Mouse (Mus musculus) kidney, embryonic 15.5 days (tissue): ENCODE results near the gene Mef2a. TPM values are rescaled to one million over a fixed set of nuclear protein-coding genes. Genes with fewer than 3 reads are reported as not detected.
A peak's percentile ranks its signal among the peaks of the same experiment; 100 is the strongest.

Experiments used
- ATAC-seq: fragments of 200-750 bp; cut with Nextera tagmentation; replicated peaks from 2 replicates; pipeline ENCODE4 v1.8.0; 2017; ENCODE audit warnings: moderate TSS enrichment; ENCODE audit not compliant: low FRiP score
- H3K27ac ChIP-seq: fragments of 300-500 bp; sonication (generic); 2 replicates; pipeline ENCODE4 v1.5.1; 2015; ENCODE audit warnings: mild to moderate bottlenecking, inconsistent platforms
- H3K27me3 ChIP-seq: fragments of 300-500 bp; sonication (generic); 2 replicates; pipeline ENCODE4 v1.6.1; 2015; ENCODE audit warnings: inconsistent platforms
- H3K36me3 ChIP-seq: fragments of 300-500 bp; sonication (generic); 2 replicates; pipeline ENCODE4 v1.6.1; 2015; ENCODE audit warnings: inconsistent platforms
- H3K4me1 ChIP-seq: fragments of 300-500 bp; sonication (generic); 2 replicates; pipeline ENCODE4 v1.6.1; 2015; ENCODE audit warnings: inconsistent platforms
- H3K4me2 ChIP-seq: fragments of 300-500 bp; sonication (generic); 2 replicates; pipeline ENCODE4 v1.6.1; 2015; ENCODE audit warnings: moderate library complexity, mild to moderate bottlenecking, inconsistent platforms
- H3K4me3 ChIP-seq: fragments of 300-500 bp; sonication (generic); replicated peaks from 2 replicates; pipeline ENCODE4 v1.5.1; 2015; ENCODE audit warnings: mild to moderate bottlenecking, inconsistent platforms
- H3K9ac ChIP-seq: fragments of 300-500 bp; sonication (generic); 2 replicates; pipeline ENCODE4 v1.6.1; 2015; ENCODE audit warnings: mild to moderate bottlenecking, inconsistent platforms
- H3K9me3 ChIP-seq: fragments of 300-500 bp; sonication (generic); replicated peaks from 2 replicates; pipeline ENCODE4 v1.6.1; 2016; ENCODE audit warnings: inconsistent platforms
- WGBS: fragments of 180-500 bp; shearing (Covaris S2); methylation state at CpG from one replicate; pipeline ENCODE4 v1.1.7; 2015; ENCODE audit warnings: mixed read lengths; 5-methylcytosine and 5-hydroxymethylcytosine counted together
- polyA plus RNA-seq: library from polyadenylated mRNA; unstranded; fragments of >200 nt; fragmentation: Nextera tagmentation; extraction: Ambion mirVana; gene quantifications from 2 replicates; pipeline ENCODE4 v1.2.1, GENCODE M21; 2015

Mef2a gene
- 36.0 and 37.9 TPM in 2 replicates for polyA plus RNA-seq

GRCm38 (mm10) chr7:67372729-67373583 is at the start of gene Mef2a:
TSS of gene Mef2a (minus strand) at chr7:67372858.
- Histone ChIP-seq H3K27ac (peak within 1 kb of the TSS; percentile 99), H3K4me2 (peak within 1 kb of the TSS; percentile 73), H3K36me3 (no peaks in the 10 kb centered on the region), H3K4me3 (peak within 1 kb of the TSS; percentile 92), H3K9ac (peak within 1 kb of the TSS; percentile 93), H3K9me3 (no peaks in the 10 kb centered on the region), H3K27me3 (no peaks in the 10 kb centered on the region), H3K4me1 (peaks cover 19% of the 10 kb centered on the region)
- ATAC-seq = peak; percentile 94
- under 1% methylated on average over 88 of the region's 89 CpGs for WGBS

- Histone ChIP-seq H3K4me3 (no peak overlapping the region), H3K27ac (no peak overlapping the region; the same call in 1 of the 2 replicates), H3K9me3 (no peaks in the 10 kb centered on the region), H3K4me2 (no peak overlapping the region), H3K9ac (no peak overlapping the region), H3K36me3 (no peaks in the 10 kb centered on the region), H3K27me3 (no peaks in the 10 kb centered on the region), H3K4me1 (peaks cover 18% of the 10 kb centered on the region)
- WGBS = 47% methylated on average over 12 of the region's 12 CpGs
- ATAC-seq = no peak
Observed at GRCm38 (mm10) chr7:67421476-67422186, 49.0 kb upstream of the Mef2a start.

GRCm38 (mm10) chr7:67421088-67421475 is 48.4 kb upstream of the Mef2a start:
- H3K4me2 ChIP-seq = no peak overlapping the region
- 60% methylated on average over 3 of the region's 3 CpGs for WGBS
- ATAC-seq = no peak
- no peaks in the 10 kb centered on the region for H3K27me3 ChIP-seq
- no peak overlapping the region; the same call in 1 of the 2 replicates for H3K27ac ChIP-seq
- H3K4me3 ChIP-seq = no peak overlapping the region
- no peaks in the 10 kb centered on the region for H3K36me3 ChIP-seq
- H3K4me1 ChIP-seq = peaks cover 18% of the 10 kb centered on the region
- H3K9me3 ChIP-seq = no peaks in the 10 kb centered on the region
- no peak overlapping the region for H3K9ac ChIP-seq

GRCm38 (mm10) chr7:67419591-67420314 is 47.1 kb upstream of the Mef2a start:
- Histone ChIP-seq H3K4me3 (no peak overlapping the region), H3K4me1 (peaks cover 14% of the 10 kb centered on the region), H3K4me2 (no peak overlapping the region), H3K9me3 (no peaks in the 10 kb centered on the region), H3K27ac (no peak overlapping the region), H3K27me3 (no peaks in the 10 kb centered on the region), H3K36me3 (no peaks in the 10 kb centered on the region), H3K9ac (no peak overlapping the region)
- ATAC-seq = no peak
- WGBS = 84% methylated on average over 17 of the region's 17 CpGs

DNA sequence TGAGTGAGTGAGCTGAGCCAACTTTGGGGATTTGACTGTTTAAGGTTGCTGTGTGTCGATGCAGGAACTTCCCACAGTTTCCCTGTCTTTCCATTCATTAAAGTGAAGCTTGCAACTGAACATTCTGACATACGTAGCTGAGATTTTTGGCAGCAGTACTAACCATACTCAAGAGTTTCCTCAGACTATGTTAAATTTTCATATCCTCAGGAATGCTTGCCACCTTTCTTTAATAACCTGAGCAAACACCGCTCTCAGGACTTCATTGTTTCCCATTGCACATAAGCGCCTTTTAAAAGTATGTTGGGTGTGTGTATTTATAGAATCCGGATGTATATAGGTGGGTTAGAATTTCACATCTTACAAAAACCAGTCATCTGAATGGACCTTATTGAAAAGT is 45.5 kb upstream of the Mef2a start:
- WGBS = 93% methylated on average over 5 of the region's 5 CpGs
- no peaks in the 10 kb centered on the region for H3K27me3 ChIP-seq
- H3K4me1 ChIP-seq = peaks cover 14% of the 10 kb centered on the region
- no peaks in the 10 kb centered on the region for H3K9me3 ChIP-seq
- H3K9ac ChIP-seq = no peak overlapping the region
- no peak overlapping the region for H3K4me2 ChIP-seq
- ATAC-seq = no peak
- no peak overlapping the region for H3K4me3 ChIP-seq
- no peaks in the 10 kb centered on the region for H3K36me3 ChIP-seq
- H3K27ac ChIP-seq = no peak overlapping the region

DNA sequence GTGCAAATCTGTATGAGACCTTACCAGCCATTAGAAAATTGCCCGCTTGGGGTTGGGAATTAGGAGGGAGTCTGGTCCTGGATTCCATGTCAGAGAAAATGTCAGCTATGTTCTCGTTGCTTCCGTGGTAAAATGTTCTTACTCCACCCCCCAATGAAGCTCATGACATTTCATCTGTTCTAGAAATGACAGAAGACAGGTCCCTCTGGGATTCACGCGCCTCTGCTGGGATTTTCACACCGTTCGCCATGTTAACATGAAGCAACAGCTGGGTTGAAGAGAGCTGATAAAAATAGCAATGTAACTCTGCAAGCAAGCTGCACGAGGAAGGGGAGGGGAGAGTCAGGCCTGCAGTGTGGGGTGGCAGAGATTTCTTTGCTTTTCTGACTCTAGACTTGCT is 42.1 kb upstream of the Mef2a start:
- no peak overlapping the region for H3K4me3 ChIP-seq
- no peak overlapping the region for H3K9ac ChIP-seq
- ATAC-seq = no peak
- no peaks in the 10 kb centered on the region for H3K36me3 ChIP-seq
- no peaks in the 10 kb centered on the region for H3K27me3 ChIP-seq
- no peaks in the 10 kb centered on the region for H3K9me3 ChIP-seq
- no peaks in the 10 kb centered on the region for H3K4me1 ChIP-seq
- H3K4me2 ChIP-seq = no peak overlapping the region
- no peak overlapping the region for H3K27ac ChIP-seq
- 71% methylated on average over 8 of the region's 8 CpGs for WGBS

DNA sequence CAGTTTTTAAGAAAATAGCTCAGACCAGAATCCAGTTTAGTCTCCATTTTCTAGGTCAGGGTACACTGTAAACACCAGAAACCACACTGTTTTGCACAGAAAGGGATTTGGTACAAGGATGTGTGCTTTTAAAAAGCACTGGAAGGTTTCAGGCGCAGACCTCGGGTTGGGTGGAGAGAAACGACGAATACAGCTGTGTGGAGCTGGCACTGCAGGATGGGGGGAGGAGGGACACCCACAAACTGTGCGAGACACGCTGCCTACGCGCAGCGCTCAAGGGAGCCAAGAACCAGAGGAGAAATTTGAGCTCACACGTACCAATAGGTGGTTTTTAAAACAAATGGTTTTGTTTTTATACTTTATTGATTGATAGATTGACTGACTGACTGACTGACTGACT is 40.0 kb upstream of the Mef2a start:
- H3K27me3 ChIP-seq = no peaks in the 10 kb centered on the region
- no peaks in the 10 kb centered on the region for H3K9me3 ChIP-seq
- no peaks in the 10 kb centered on the region for H3K36me3 ChIP-seq
- H3K4me1 ChIP-seq = no peaks in the 10 kb centered on the region
- no peak overlapping the region for H3K9ac ChIP-seq
- H3K27ac ChIP-seq = no peak overlapping the region
- WGBS = 72% methylated on average over 10 of the region's 10 CpGs
- no peak overlapping the region for H3K4me3 ChIP-seq
- ATAC-seq = no peak
- no peak overlapping the region for H3K4me2 ChIP-seq

GRCm38 (mm10) chr7:67407019-67407418 is 34.4 kb upstream of the Mef2a start:
- Histone ChIP-seq H3K4me3 (no peak overlapping the region), H3K4me2 (no peak overlapping the region), H3K9me3 (no peaks in the 10 kb centered on the region), H3K36me3 (no peaks in the 10 kb centered on the region), H3K27me3 (no peaks in the 10 kb centered on the region), H3K27ac (no peak overlapping the region), H3K4me1 (no peaks in the 10 kb centered on the region), H3K9ac (no peak overlapping the region)
- WGBS = 63% methylated on average over 2 of the region's 2 CpGs
- ATAC-seq = no peak

GRCm38 (mm10) chr7:67404176-67404575 is 31.5 kb upstream of the Mef2a start:
- no peak overlapping the region for H3K27ac ChIP-seq
- H3K27me3 ChIP-seq = no peaks in the 10 kb centered on the region
- H3K4me3 ChIP-seq = no peak overlapping the region
- 84% methylated on average over 2 of the region's 2 CpGs for WGBS
- no peaks in the 10 kb centered on the region for H3K36me3 ChIP-seq
- H3K4me1 ChIP-seq = no peaks in the 10 kb centered on the region
- no peaks in the 10 kb centered on the region for H3K9me3 ChIP-seq
- no peak overlapping the region for H3K4me2 ChIP-seq
- no peak overlapping the region for H3K9ac ChIP-seq
- no peak for ATAC-seq

GRCm38 (mm10) chr7:67402353-67402752 is 29.7 kb upstream of the Mef2a start:
- no peak for ATAC-seq
- H3K4me2 ChIP-seq = no peak overlapping the region

GRCm38 (mm10) chr7:67401379-67401778 is 28.7 kb upstream of the Mef2a start:
- no peak for ATAC-seq
- no peak overlapping the region for H3K4me2 ChIP-seq
- H3K9me3 ChIP-seq = no peaks in the 10 kb centered on the region
- no peaks in the 10 kb centered on the region for H3K36me3 ChIP-seq
- no peaks in the 10 kb centered on the region for H3K4me1 ChIP-seq
- no peak overlapping the region for H3K9ac ChIP-seq
- WGBS = 61% methylated on average over 5 of the region's 5 CpGs
- no peak overlapping the region for H3K27ac ChIP-seq
- no peaks in the 10 kb centered on the region for H3K27me3 ChIP-seq
- H3K4me3 ChIP-seq = no peak overlapping the region

More at GRCm38 (mm10) chr7:67402353-67402752, 29.7 kb upstream of the Mef2a start:
- Histone ChIP-seq H3K4me3 (no peak overlapping the region), H3K4me1 (no peaks in the 10 kb centered on the region), H3K9me3 (no peaks in the 10 kb centered on the region), H3K27me3 (no peaks in the 10 kb centered on the region), H3K36me3 (no peaks in the 10 kb centered on the region), H3K9ac (no peak overlapping the region), H3K27ac (no peak overlapping the region)
- 54% methylated on average over 7 of the region's 7 CpGs for WGBS

DNA sequence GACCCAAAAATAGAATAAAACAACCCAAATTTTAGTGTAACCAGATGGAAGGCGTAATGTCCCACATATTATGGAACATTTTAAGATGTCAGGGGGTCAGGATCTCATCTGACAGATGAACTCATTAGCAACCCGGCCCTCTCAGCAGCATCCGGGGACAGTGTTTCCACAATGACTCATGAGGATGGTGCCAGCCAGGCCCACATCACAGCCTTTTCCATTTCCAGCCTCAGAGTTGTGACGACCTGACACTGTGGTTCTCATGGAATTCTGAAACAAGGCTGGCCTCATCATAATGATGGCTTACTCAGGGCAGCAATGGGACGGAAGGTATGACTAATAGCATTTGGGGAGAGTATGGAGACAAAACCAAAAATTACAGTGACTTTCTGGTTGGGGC is 18.1 kb upstream of the Mef2a start:
- Histone ChIP-seq H3K27ac (no peak overlapping the region), H3K9me3 (no peaks in the 10 kb centered on the region), H3K36me3 (no peaks in the 10 kb centered on the region), H3K4me2 (no peak overlapping the region), H3K27me3 (no peaks in the 10 kb centered on the region), H3K4me1 (no peaks in the 10 kb centered on the region), H3K4me3 (no peak overlapping the region), H3K9ac (no peak overlapping the region)
- 65% methylated on average over 5 of the region's 5 CpGs for WGBS
- no peak for ATAC-seq
